Mouse (Mus musculus) brain, embryonic 14.5 days (tissue): Measurements from ENCODE around the gene Rybp.

Source experiments
- CTCF ChIP-seq: fragments of 200-500 bp; IDR thresholded peaks from 2 replicates; pipeline ENCODE4 v1.5.1; 2012; ENCODE audit warnings: inconsistent platforms, mild to moderate bottlenecking, moderate library complexity, borderline replicate concordance; ENCODE audit not compliant: insufficient read depth, insufficient read length; ENCODE audit errors: extremely low read depth
- POLR2A ChIP-seq: fragments of 200-500 bp; IDR thresholded peaks from 2 replicates; pipeline ENCODE4 v1.6.1; 2012; ENCODE audit warnings: mild to moderate bottlenecking, inconsistent platforms, borderline replicate concordance; ENCODE audit not compliant: poor library complexity, insufficient read depth, insufficient read length, severe bottlenecking; ENCODE audit errors: extremely low read depth

- TF ChIP-seq CTCF = no peak
- no peak for TF ChIP-seq POLR2A
These were observed 27.7 kb downstream of the Rybp start for GRCm38 (mm10) chr6:100259607-100260006.
